Mouse (Mus musculus): ENCODE data around the gene Tmod1.

DNA sequence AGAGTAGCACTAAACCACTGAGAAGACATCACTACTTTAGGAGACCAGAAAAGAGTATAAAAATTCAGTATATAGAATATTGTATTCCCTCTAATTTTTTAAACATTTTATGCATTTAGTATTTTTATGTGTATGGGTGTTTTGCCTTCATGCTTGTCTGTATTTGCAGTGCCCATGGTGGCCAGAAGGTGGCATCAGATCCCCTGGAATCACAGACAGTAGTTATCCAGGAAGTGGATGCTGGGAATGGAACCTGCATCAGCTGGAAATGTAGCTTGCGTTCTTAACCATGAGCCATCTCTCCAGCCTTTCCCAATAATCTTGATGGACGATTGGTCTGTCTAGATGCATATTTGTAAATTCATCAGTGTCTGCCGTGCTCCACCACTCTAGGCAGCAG, 91.5 kb downstream of the Tmod1 start:
- peak; percentile 66 for TF ChIP-seq CTCF (IDR thresholded peaks at IDR 0.05; ENCODE audit: insufficient read depth, low read length)
- no peak for TF ChIP-seq POLR2A (IDR thresholded peaks at IDR 0.05; ENCODE audit: borderline replicate concordance, extremely low read depth, low read depth, low read length)

Data from lung, adult 2 months (tissue).